Mouse (Mus musculus): ENCODE measurements at regions not wholly inside any gene's neighbourhood (a gene's known extent, or its start where the extent isn't known, plus 50 kb on each side); places are given as distances from the start of the nearest gene placed in this dataset.

- Histone ChIP-seq H3K4me3 (ENCODE audit: low read depth, low read length) (no peak overlapping the region), H3K36me3 (ENCODE audit: insufficient read depth, low read length) (no peaks in the 10 kb centered on the region), H3K4me1 (ENCODE audit: insufficient read depth, low read depth, low read length) (no peaks in the 10 kb centered on the region), H3K4me2 (replicated peaks; ENCODE audit: low read depth, low read length) (no peak overlapping the region), H3K27me3 (replicated peaks; ENCODE audit: insufficient read depth, low read length) (no peaks in the 10 kb centered on the region), H3K9me3 (ENCODE audit: low read length) (no peaks in the 10 kb centered on the region), H3K27ac (ENCODE audit: low read length) (no peak overlapping the region), H3K9ac (replicated peaks; ENCODE audit: low read depth) (no peak overlapping the region)
- DNase-seq (ENCODE audit: low spot score) (no peak), ATAC-seq (no peak)
- WGBS: 76% methylated on average over 9 of the region's 9 CpGs
- no peak for TF ChIP-seq CTCF (IDR thresholded peaks at IDR 0.05)
- TF ChIP-seq EP300 (IDR thresholded peaks at IDR 0.05): no peak
Measured at GRCm38 (mm10) chr2:173456924-173457623, 65.3 kb upstream of the 1700021F07Rik start.

GRCm38 (mm10) chr2:173457624-173458320, 64.6 kb upstream of the 1700021F07Rik start:
- H3K27ac ChIP-seq (ENCODE audit: low read length): no peak overlapping the region
- no peaks in the 10 kb centered on the region for H3K4me1 ChIP-seq (ENCODE audit: insufficient read depth, low read depth, low read length)
- H3K9me3 ChIP-seq (ENCODE audit: low read length): no peaks in the 10 kb centered on the region
- WGBS: 85% methylated on average over 18 of the region's 18 CpGs
- TF ChIP-seq CTCF (IDR thresholded peaks at IDR 0.05) (no peak), EP300 (IDR thresholded peaks at IDR 0.05) (no peak)
- no peak overlapping the region for H3K4me2 ChIP-seq (replicated peaks; ENCODE audit: low read depth, low read length)
- H3K9ac ChIP-seq (replicated peaks; ENCODE audit: low read depth): no peak overlapping the region
- ATAC-seq (no peak), DNase-seq (ENCODE audit: low spot score) (no peak)
- no peaks in the 10 kb centered on the region for H3K27me3 ChIP-seq (replicated peaks; ENCODE audit: insufficient read depth, low read length)
- no peaks in the 10 kb centered on the region for H3K36me3 ChIP-seq (ENCODE audit: insufficient read depth, low read length)
- H3K4me3 ChIP-seq (ENCODE audit: low read depth, low read length): no peak overlapping the region

GRCm38 (mm10) chr2:173458861-173459260, 63.5 kb upstream of the 1700021F07Rik start:
- 83% methylated on average over 12 of the region's 12 CpGs for WGBS
- DNase-seq (ENCODE audit: low spot score): no peak
- no peaks in the 10 kb centered on the region for H3K4me1 ChIP-seq (ENCODE audit: insufficient read depth, low read depth, low read length)
- H3K27ac ChIP-seq (ENCODE audit: low read length): no peak overlapping the region
- no peak overlapping the region for H3K9ac ChIP-seq (replicated peaks; ENCODE audit: low read depth)
- H3K9me3 ChIP-seq (ENCODE audit: low read length): no peaks in the 10 kb centered on the region
- no peaks in the 10 kb centered on the region for H3K27me3 ChIP-seq (replicated peaks; ENCODE audit: insufficient read depth, low read length)
- H3K36me3 ChIP-seq (ENCODE audit: insufficient read depth, low read length): no peaks in the 10 kb centered on the region
- TF ChIP-seq EP300 (IDR thresholded peaks at IDR 0.05) (no peak), CTCF (IDR thresholded peaks at IDR 0.05) (no peak)
- ATAC-seq: no peak
- H3K4me2 ChIP-seq (replicated peaks; ENCODE audit: low read depth, low read length): no peak overlapping the region
- H3K4me3 ChIP-seq (ENCODE audit: low read depth, low read length): no peak overlapping the region

- Histone ChIP-seq H3K27ac (ENCODE audit: low read length) (no peak overlapping the region), H3K36me3 (ENCODE audit: insufficient read depth, low read length) (no peaks in the 10 kb centered on the region), H3K4me2 (replicated peaks; ENCODE audit: low read depth, low read length) (no peak overlapping the region), H3K9ac (replicated peaks; ENCODE audit: low read depth) (no peak overlapping the region), H3K4me3 (ENCODE audit: low read depth, low read length) (no peak overlapping the region), H3K4me1 (ENCODE audit: insufficient read depth, low read depth, low read length) (no peaks in the 10 kb centered on the region), H3K9me3 (ENCODE audit: low read length) (no peaks in the 10 kb centered on the region), H3K27me3 (replicated peaks; ENCODE audit: insufficient read depth, low read length) (no peaks in the 10 kb centered on the region)
- no peak for DNase-seq (ENCODE audit: low spot score)
- TF ChIP-seq CTCF (IDR thresholded peaks at IDR 0.05): no peak
- TF ChIP-seq EP300 (IDR thresholded peaks at IDR 0.05): no peak
- 92% methylated on average over 9 of the region's 9 CpGs for WGBS
- ATAC-seq: no peak
Measured at GRCm38 (mm10) chr2:173463313-173463712, 59.1 kb upstream of the 1700021F07Rik start.

GRCm38 (mm10) chr2:173464562-173464961, 57.8 kb upstream of the 1700021F07Rik start:
- no peaks in the 10 kb centered on the region for H3K36me3 ChIP-seq (ENCODE audit: insufficient read depth, low read length)
- H3K4me1 ChIP-seq (ENCODE audit: insufficient read depth, low read depth, low read length): no peaks in the 10 kb centered on the region
- TF ChIP-seq EP300 (IDR thresholded peaks at IDR 0.05) (no peak), CTCF (IDR thresholded peaks at IDR 0.05) (no peak)
- no peak overlapping the region for H3K4me2 ChIP-seq (replicated peaks; ENCODE audit: low read depth, low read length)
- ATAC-seq (no peak), DNase-seq (ENCODE audit: low spot score) (no peak)
- H3K9ac ChIP-seq (replicated peaks; ENCODE audit: low read depth): no peak overlapping the region
- no peak overlapping the region for H3K27ac ChIP-seq (ENCODE audit: low read length)
- H3K9me3 ChIP-seq (ENCODE audit: low read length): no peaks in the 10 kb centered on the region
- WGBS: 79% methylated on average over 2 of the region's 2 CpGs
- H3K4me3 ChIP-seq (ENCODE audit: low read depth, low read length): no peak overlapping the region
- H3K27me3 ChIP-seq (replicated peaks; ENCODE audit: insufficient read depth, low read length): no peaks in the 10 kb centered on the region

- Histone ChIP-seq H3K27ac (ENCODE audit: low read length) (no peak overlapping the region), H3K4me1 (ENCODE audit: insufficient read depth, low read depth, low read length) (no peaks in the 10 kb centered on the region), H3K36me3 (ENCODE audit: insufficient read depth, low read length) (no peaks in the 10 kb centered on the region), H3K27me3 (replicated peaks; ENCODE audit: insufficient read depth, low read length) (no peaks in the 10 kb centered on the region), H3K4me2 (replicated peaks; ENCODE audit: low read depth, low read length) (no peak overlapping the region), H3K4me3 (ENCODE audit: low read depth, low read length) (no peak overlapping the region), H3K9me3 (ENCODE audit: low read length) (no peaks in the 10 kb centered on the region), H3K9ac (replicated peaks; ENCODE audit: low read depth) (no peak overlapping the region)
- WGBS: 66% methylated on average over 6 of the region's 6 CpGs
- ATAC-seq (no peak), DNase-seq (ENCODE audit: low spot score) (no peak)
- TF ChIP-seq EP300 (IDR thresholded peaks at IDR 0.05) (no peak), CTCF (IDR thresholded peaks at IDR 0.05) (no peak)
Measured at GRCm38 (mm10) chr2:173465006-173465620, 57.3 kb upstream of the 1700021F07Rik start.

Data from lung, postnatal 0 days (tissue).